Mouse (Mus musculus) liver, adult 2 months (tissue): ENCODE data around the gene Mob1a. TPM values are rescaled to one million over a fixed set of nuclear protein-coding genes. Genes with fewer than 3 reads are reported as not detected.

Source experiments
- DNase-seq: peaks from one replicate; pipeline ENCODE4 v3.0.0-alpha.2; 2011; ENCODE audit warnings: low read depth, low spot score; ENCODE audit errors: extremely low read depth
- H3K27ac ChIP-seq: fragments of 200-500 bp; replicated peaks from 2 replicates; pipeline ENCODE4 v1.5.1; 2012; ENCODE audit warnings: low read depth, mild to moderate bottlenecking, control low read depth, inconsistent platforms, low read length; ENCODE audit not compliant: insufficient read depth
- H3K27me3 ChIP-seq: fragments of 200-500 bp; 2 replicates; pipeline ENCODE4 v1.6.1; 2012; ENCODE audit warnings: mild to moderate bottlenecking, moderate library complexity, low read length, inconsistent platforms; ENCODE audit not compliant: control insufficient read depth, insufficient read depth
- H3K36me3 ChIP-seq: fragments of 200-500 bp; 2 replicates; pipeline ENCODE4 v1.6.1; 2012; ENCODE audit warnings: low read length, inconsistent platforms; ENCODE audit not compliant: control insufficient read depth, insufficient read depth
- H3K4me1 ChIP-seq: fragments of 200-500 bp; 2 replicates; pipeline ENCODE4 v1.6.1; 2011; ENCODE audit warnings: low read length; ENCODE audit not compliant: control insufficient read depth, insufficient read depth
- H3K4me3 ChIP-seq: fragments of 200-500 bp; 2 replicates; pipeline ENCODE4 v1.5.1; 2011; ENCODE audit warnings: low read depth, mild to moderate bottlenecking, control low read depth, low read length, moderate library complexity; ENCODE audit not compliant: insufficient read depth
- H3K79me2 ChIP-seq: fragments of 200-500 bp; 2 replicates; pipeline ENCODE4 v1.6.1; 2012; ENCODE audit warnings: inconsistent platforms, mild to moderate bottlenecking, low read length, moderate library complexity; ENCODE audit not compliant: control insufficient read depth, insufficient read depth
- H3K9ac ChIP-seq: fragments of 200-500 bp; 2 replicates; pipeline ENCODE4 v1.6.1; 2012; ENCODE audit warnings: low read depth, mild to moderate bottlenecking, control low read depth, inconsistent platforms, low read length
- CTCF ChIP-seq: fragments of 200-500 bp; IDR thresholded peaks from 2 replicates; pipeline ENCODE4 v1.5.1; 2011; ENCODE audit warnings: low read depth, low read length, control low read depth
- POLR2A ChIP-seq: fragments of 200-500 bp; IDR thresholded peaks from 2 replicates; pipeline ENCODE4 v1.6.1; 2011; ENCODE audit warnings: low read length, control low read depth; ENCODE audit not compliant: insufficient read depth; ENCODE audit errors: extremely low read depth
- WGBS: fragments of 180-500 bp; shearing (Covaris S2); methylation state at CpG from one replicate; pipeline ENCODE4 v1.1.7; 2018; 5-methylcytosine and 5-hydroxymethylcytosine counted together
- polyA plus RNA-seq: library from polyadenylated mRNA; depleted of rRNA; stranded (reverse); fragments of >200 nt; gene quantifications from 2 replicates; pipeline ENCODE4 v1.2.3, GENCODE M21; 2012
- total RNA-seq: library from RNA; depleted of rRNA; stranded (reverse); fragments of >200 nt; gene quantifications from 2 replicates; pipeline ENCODE4 v1.2.3, GENCODE M21; 2014

Gene Mob1a
- total and polyA plus RNA-seq, 2 experiments = 11.9 to 35.2 TPM

GRCm38 (mm10) chr6:83361523-83362248 is 35.9 kb downstream of the Mob1a start:
- Histone ChIP-seq H3K79me2 (no peaks in the 10 kb centered on the region), H3K4me1 (no peaks in the 10 kb centered on the region), H3K9ac (no peak overlapping the region), H3K36me3 (peaks cover 6% of the 10 kb centered on the region; the same call in 1 of the 2 replicates), H3K4me3 (no peak overlapping the region), H3K27ac (no peak overlapping the region), H3K27me3 (no peaks in the 10 kb centered on the region)
- TF ChIP-seq POLR2A = no peak
- 91% methylated on average over 11 of the region's 11 CpGs for WGBS
- no peak for DNase-seq

GRCm38 (mm10) chr6:83363075-83363474 is 37.3 kb downstream of the Mob1a start:
- TF ChIP-seq POLR2A = no peak
- no peak for TF ChIP-seq CTCF
- no peak overlapping the region for H3K9ac ChIP-seq
- no peaks in the 10 kb centered on the region for H3K27me3 ChIP-seq
- no peaks in the 10 kb centered on the region for H3K4me1 ChIP-seq
- no peak overlapping the region for H3K27ac ChIP-seq
- no peaks in the 10 kb centered on the region for H3K79me2 ChIP-seq
- WGBS = 89% methylated on average over 12 of the region's 12 CpGs
- no peak overlapping the region for H3K4me3 ChIP-seq
- no peak for DNase-seq
- H3K36me3 ChIP-seq = peaks cover 6% of the 10 kb centered on the region; the same call in 1 of the 2 replicates

GRCm38 (mm10) chr6:83370316-83370965 is 44.6 kb downstream of the Mob1a start:
- H3K27ac ChIP-seq = no peak overlapping the region
- no peaks in the 10 kb centered on the region for H3K27me3 ChIP-seq
- H3K36me3 ChIP-seq = peaks cover 27% of the 10 kb centered on the region; the same call in 1 of the 2 replicates
- no peak overlapping the region for H3K4me3 ChIP-seq
- no peak for TF ChIP-seq POLR2A
- no peak for TF ChIP-seq CTCF
- no peaks in the 10 kb centered on the region for H3K79me2 ChIP-seq
- H3K4me1 ChIP-seq = no peaks in the 10 kb centered on the region
- no peak for DNase-seq
- no peak overlapping the region for H3K9ac ChIP-seq
- WGBS = 91% methylated on average over 21 of the region's 21 CpGs

GRCm38 (mm10) chr6:83371350-83371749 is 45.5 kb downstream of the Mob1a start:
- no peak for TF ChIP-seq CTCF
- TF ChIP-seq POLR2A = no peak
- Histone ChIP-seq H3K36me3 (peaks cover 36% of the 10 kb centered on the region; the same call in 1 of the 2 replicates), H3K79me2 (no peaks in the 10 kb centered on the region), H3K27me3 (no peaks in the 10 kb centered on the region), H3K4me1 (no peaks in the 10 kb centered on the region), H3K9ac (no peak overlapping the region), H3K4me3 (no peak overlapping the region), H3K27ac (no peak overlapping the region)
- DNase-seq = no peak
- 94% methylated on average over 3 of the region's 3 CpGs for WGBS

GRCm38 (mm10) chr6:83373704-83374300 is 48.0 kb downstream of the Mob1a start:
- Histone ChIP-seq H3K4me3 (no peak overlapping the region), H3K9ac (no peak overlapping the region), H3K36me3 (peaks cover 52% of the 10 kb centered on the region; the same call in 1 of the 2 replicates), H3K27ac (no peak overlapping the region), H3K79me2 (no peaks in the 10 kb centered on the region), H3K4me1 (no peaks in the 10 kb centered on the region), H3K27me3 (no peaks in the 10 kb centered on the region)
- DNase-seq = no peak
- 87% methylated on average over 9 of the region's 9 CpGs for WGBS
- TF ChIP-seq POLR2A = no peak
